Mouse (Mus musculus) myocyte (in vitro differentiated cells): ENCODE measurements around the gene Gm45711.

Source experiments
- CEBPB ChIP-seq: IDR thresholded peaks from 2 replicates; pipeline ENCODE4 v1.6.1; 2011; ENCODE audit warnings: mild to moderate bottlenecking, moderate library complexity; ENCODE audit not compliant: poor library complexity, insufficient read depth, severe bottlenecking
- E2F4 ChIP-seq: IDR thresholded peaks from one replicate; pipeline ENCODE4 v1.6.1; 2011; ENCODE audit warnings: mild to moderate bottlenecking, control low read depth, moderate library complexity; ENCODE audit not compliant: insufficient read depth
- MAX ChIP-seq: IDR thresholded peaks from one replicate; pipeline ENCODE4 v1.6.1; 2011; ENCODE audit warnings: low read depth, mild to moderate bottlenecking, control low read depth
- MYOD1 ChIP-seq, 3 experiments: IDR thresholded peaks; one replicate each; pipeline ENCODE4 v1.6.1; 2011; ENCODE audit warnings: control low read depth in 2 of 3, low read depth in 2 of 3, mild to moderate bottlenecking in 2 of 3, moderate library complexity in 1 of 3; ENCODE audit not compliant: insufficient read length in 2 of 3, control insufficient read depth in 1 of 3
- MYOG ChIP-seq, 3 experiments: IDR thresholded peaks; one replicate each; pipeline ENCODE4 v1.6.1; 2011; ENCODE audit warnings: control low read depth in 2 of 3, low read depth in 2 of 3, mild to moderate bottlenecking in 2 of 3; ENCODE audit not compliant: insufficient read length in 2 of 3, control insufficient read depth in 1 of 3, insufficient read depth in 1 of 3
- POLR2A ChIP-seq: IDR thresholded peaks from one replicate; pipeline ENCODE4 v1.6.1; 2011; ENCODE audit warnings: low read depth, mild to moderate bottlenecking, control low read depth, moderate library complexity; ENCODE audit not compliant: insufficient read length
- POLR2AphosphoS2 ChIP-seq: IDR thresholded peaks from one replicate; pipeline ENCODE4 v1.6.1; 2011; ENCODE audit warnings: low read depth, control low read depth; ENCODE audit not compliant: insufficient read length
- REST ChIP-seq: IDR thresholded peaks from one replicate; pipeline ENCODE4 v1.6.1; 2011; ENCODE audit warnings: mild to moderate bottlenecking, control low read depth, moderate library complexity; ENCODE audit not compliant: insufficient read depth, insufficient read length
- TCF12 ChIP-seq: IDR thresholded peaks from one replicate; pipeline ENCODE4 v1.6.1; 2011; ENCODE audit warnings: mild to moderate bottlenecking, control low read depth; ENCODE audit not compliant: poor library complexity, insufficient read depth, severe bottlenecking
- TCF3 ChIP-seq: IDR thresholded peaks from one replicate; pipeline ENCODE4 v1.6.1; 2011; ENCODE audit warnings: low read depth, control low read depth; ENCODE audit not compliant: insufficient read length
- USF1 ChIP-seq: IDR thresholded peaks from one replicate; pipeline ENCODE4 v1.6.1; 2011; ENCODE audit warnings: low read depth, mild to moderate bottlenecking, control low read depth, moderate library complexity

GRCm38 (mm10) chr8:104232919-104233318 lies 77.0 kb downstream of the Gm45711 start:
- TF ChIP-seq POLR2A: no peak
- TF ChIP-seq MAX: no peak
- no peak for TF ChIP-seq E2F4
- TF ChIP-seq USF1: no peak
- TF ChIP-seq POLR2AphosphoS2: no peak
- no peak for TF ChIP-seq TCF12
- TF ChIP-seq MYOG (IDR thresholded peaks at IDR 0.05; ENCODE audit: control insufficient read depth in 1 of 3, insufficient read depth in 1 of 3, insufficient read length in 2 of 3, low read depth in 2 of 3): no peak
- no peak for TF ChIP-seq MYOD1 (IDR thresholded peaks at IDR 0.05; ENCODE audit: control insufficient read depth in 1 of 3, insufficient read length in 2 of 3, low read depth in 2 of 3)
- TF ChIP-seq TCF3: no peak
- no peak for TF ChIP-seq CEBPB
- TF ChIP-seq REST: no peak
